ENCODE assay signal across 16 mouse cellular contexts in genomic region chr9:63662759-63663158, GRCm38 (mm10).
DNase-seq lines count a peak whose midpoint lies in the region; ATAC-seq and TF ChIP-seq lines count a peak whose summit lies in the region.
"Had no signal": no experiment of that assay in that cellular context is flagged by ENCODE, and none has a peak within 500 bp of the region (broad histone marks: within the 10 kb centered on the region; RNA-seq: fewer than 3 reads in every experiment).

No protein-coding gene starts in this region.

- H3K27me3 ChIP-seq in hindbrain, embryonic 10.5 days (ENCODE audit: insufficient read depth, poor library complexity, severe bottlenecking) = no peaks in the 10 kb centered on the region
- no peaks in the 10 kb centered on the region for H3K27me3 ChIP-seq in hindbrain, postnatal 0 days (ENCODE audit: insufficient read depth, low read length)
- H3K27me3 ChIP-seq in embryonic facial prominence, embryonic 14.5 days (replicated peaks; ENCODE audit: control insufficient read depth, insufficient read depth, low read length) = no peaks in the 10 kb centered on the region
- H3K27me3 ChIP-seq in kidney, adult 2 months (replicated peaks; ENCODE audit: control insufficient read depth, insufficient read depth, low read length) = no peaks in the 10 kb centered on the region
- H3K27me3 ChIP-seq: embryonic facial prominence, embryonic 15.5 days; hindbrain, embryonic 13.5 days; liver, embryonic 13.5 days; megakaryocyte, embryonic 14.5 days; midbrain, embryonic 15.5 days; Patski had no signal

- no peak for ATAC-seq in hindbrain, postnatal 0 days
- no peak for ATAC-seq in embryonic facial prominence, embryonic 14.5 days (ENCODE audit: low read depth)
- ATAC-seq: activated CD4-positive, CD25-positive, alpha-beta regulatory T cell, adult 4 months; midbrain, embryonic 15.5 days; Patski had no signal

- no peak overlapping the region for H3K9ac ChIP-seq in hindbrain, postnatal 0 days (replicated peaks; ENCODE audit: low read length)
- H3K9ac ChIP-seq in embryonic facial prominence, embryonic 14.5 days (ENCODE audit: low read depth, low read length) = no peak overlapping the region
- H3K9ac ChIP-seq: embryonic facial prominence, embryonic 15.5 days; hindbrain, embryonic 13.5 days; liver, embryonic 13.5 days; midbrain, embryonic 15.5 days had no signal

- TF ChIP-seq POLR2A in kidney, adult 2 months (IDR thresholded peaks at IDR 0.05; ENCODE audit: low read depth, low read length) = no peak

- no peak overlapping the region for H3K4me2 ChIP-seq in hindbrain, postnatal 0 days (ENCODE audit: low read depth, low read length)
- H3K4me2 ChIP-seq in embryonic facial prominence, embryonic 14.5 days (ENCODE audit: low read depth, low read length) = 0 out of 2 replicates have a peak overlapping the region, but pooled peaks have one; percentile 3
- H3K4me2 ChIP-seq: embryonic facial prominence, embryonic 15.5 days; hindbrain, embryonic 13.5 days; liver, embryonic 13.5 days; midbrain, embryonic 15.5 days had no signal

- 86% methylated on average over 7 of the region's 7 CpGs for WGBS in hindbrain, embryonic 10.5 days
- WGBS in hindbrain, postnatal 0 days = 85% methylated on average over 7 of the region's 7 CpGs
- 64% methylated on average over 7 of the region's 7 CpGs for WGBS in embryonic facial prominence, embryonic 14.5 days
- 47% methylated on average over 7 of the region's 7 CpGs for WGBS in kidney, adult 2 months

- peaks cover 52% of the 10 kb centered on the region for H3K4me1 ChIP-seq in hindbrain, embryonic 10.5 days (replicated peaks)
- peaks cover 28% of the 10 kb centered on the region for H3K4me1 ChIP-seq in hindbrain, postnatal 0 days (ENCODE audit: insufficient read depth, low read length)
- peaks cover 72% of the 10 kb centered on the region for H3K4me1 ChIP-seq in embryonic facial prominence, embryonic 14.5 days (ENCODE audit: control insufficient read depth, insufficient read depth, low read length)
- peaks cover 62% of the 10 kb centered on the region for H3K4me1 ChIP-seq in kidney, adult 2 months (ENCODE audit: control insufficient read depth, insufficient read depth, low read length)

- DNase-seq in hindbrain, embryonic 10.5 days (ENCODE audit: low spot score) = no peak
- DNase-seq in hindbrain, postnatal 0 days (ENCODE audit: low spot score) = no peak
- DNase-seq in embryonic facial prominence, embryonic 14.5 days (ENCODE audit: low spot score) = no peak
- DNase-seq in kidney, adult 2 months = peak; percentile 83
- peak; percentile 68 for DNase-seq in kidney, postnatal 14 days
- no peak for DNase-seq in retina, postnatal 1 day
- DNase-seq in thymus, postnatal 0 days (ENCODE audit: low spot score) = no peak
- DNase-seq: cerebellum, adult 8-10 months; liver, embryonic 13.5 days had no signal

- H3K9me3 ChIP-seq in hindbrain, embryonic 10.5 days = no peaks in the 10 kb centered on the region
- no peaks in the 10 kb centered on the region for H3K9me3 ChIP-seq in hindbrain, postnatal 0 days (ENCODE audit: low read length)
- no peaks in the 10 kb centered on the region for H3K9me3 ChIP-seq in embryonic facial prominence, embryonic 14.5 days (ENCODE audit: control insufficient read depth, low read length)
- H3K9me3 ChIP-seq: embryonic facial prominence, embryonic 15.5 days; forebrain, embryonic 10.5 days; hindbrain, embryonic 13.5 days; liver, embryonic 13.5 days; megakaryocyte, embryonic 14.5 days; midbrain, embryonic 15.5 days had no signal

- TF ChIP-seq CTCF in hindbrain, postnatal 0 days (IDR thresholded peaks at IDR 0.05; ENCODE audit: low read depth) = no peak
- TF ChIP-seq CTCF in kidney, adult 2 months (conservative IDR thresholded peaks at IDR 0.05; ENCODE audit: insufficient read depth, insufficient read length, low read depth, low read length) = no peak

- H3K4me3 ChIP-seq in hindbrain, embryonic 10.5 days = no peak overlapping the region
- no peak overlapping the region for H3K4me3 ChIP-seq in hindbrain, postnatal 0 days (ENCODE audit: low read length)
- no peak overlapping the region for H3K4me3 ChIP-seq in embryonic facial prominence, embryonic 14.5 days (ENCODE audit: low read depth, low read length)
- H3K4me3 ChIP-seq in kidney, adult 2 months (ENCODE audit: insufficient read depth, low read depth, low read length) = no peak overlapping the region
- H3K4me3 ChIP-seq: embryonic facial prominence, embryonic 15.5 days; forebrain, embryonic 10.5 days; hindbrain, embryonic 13.5 days; liver, embryonic 13.5 days; megakaryocyte, embryonic 14.5 days; midbrain, embryonic 15.5 days had no signal

- 0 out of 2 replicates have a peak overlapping the region, but pooled peaks have one; percentile 5 for H3K27ac ChIP-seq in hindbrain, embryonic 10.5 days
- H3K27ac ChIP-seq in hindbrain, postnatal 0 days = no peak overlapping the region
- H3K27ac ChIP-seq in embryonic facial prominence, embryonic 14.5 days (replicated peaks; ENCODE audit: low read depth, low read length) = no peak overlapping the region
- peak overlapping the region; percentile 89 for H3K27ac ChIP-seq in kidney, adult 2 months (ENCODE audit: insufficient read depth, low read depth, low read length)
- H3K27ac ChIP-seq: embryonic facial prominence, embryonic 15.5 days; hindbrain, embryonic 13.5 days; liver, embryonic 13.5 days; midbrain, embryonic 15.5 days had no signal

- peaks cover 99% of the 10 kb centered on the region for H3K36me3 ChIP-seq in hindbrain, embryonic 10.5 days
- no peaks in the 10 kb centered on the region for H3K36me3 ChIP-seq in hindbrain, postnatal 0 days (ENCODE audit: insufficient read depth, low read length)
- H3K36me3 ChIP-seq in embryonic facial prominence, embryonic 14.5 days (ENCODE audit: control insufficient read depth, insufficient read depth, low read length) = peaks cover 39% of the 10 kb centered on the region
- H3K36me3 ChIP-seq in kidney, adult 2 months (ENCODE audit: control insufficient read depth, insufficient read depth, low read length) = no peaks in the 10 kb centered on the region
- H3K36me3 ChIP-seq: midbrain, embryonic 15.5 days had no signal

Comparison
In these comparisons a context has a peak if more than half of its experiments do, and no peak if none do; other contexts are left out.
1. H3K27ac ChIP-seq: peak in hindbrain, embryonic 10.5 days (single experiment) and kidney, adult 2 months (single experiment); none in hindbrain, postnatal 0 days (single experiment) and embryonic facial prominence, embryonic 14.5 days (single experiment).
2. DNase-seq: peak in kidney, adult 2 months (single experiment) and kidney, postnatal 14 days (single experiment); none in hindbrain, embryonic 10.5 days (single experiment), hindbrain, postnatal 0 days (single experiment), embryonic facial prominence, embryonic 14.5 days (single experiment), retina, postnatal 1 day (single experiment) and thymus, postnatal 0 days (single experiment).